Mouse (Mus musculus) megakaryocyte-erythroid progenitor cell, adult 5 weeks (primary cell): ENCODE measurements around the gene Sfrp5. TPM values are rescaled to one million over a fixed set of nuclear protein-coding genes. Genes with fewer than 3 reads are reported as not detected.

ENCODE experiments used
- polyA plus RNA-seq: library from polyadenylated mRNA; stranded (reverse); fragments of >175 nt; gene quantifications from 2 replicates; pipeline ENCODE4 v1.2.3, GENCODE M21; 2012

The Sfrp5 gene
- polyA plus RNA-seq = not detected in 2 replicates

GRCm38 (mm10) chr19:42201696-42202381, at the start of gene Sfrp5:
Sfrp5 (minus strand) TSS chr19:42202252.

GRCm38 (mm10) chr19:42247519-42247918, 45.5 kb upstream of the Sfrp5 start, which contains the start of gene Golga7b:
Golga7b (plus strand) TSS chr19:42247574.

GRCm38 (mm10) chr19:42163764-42164163, 38.3 kb downstream of the Sfrp5 start, which contains the start of gene Zfyve27:
Zfyve27 (plus strand) TSS chr19:42163951.

Other genes starting within 250 kb of the Sfrp5 start
- gene Mms19, start 221.1 kb downstream of the Sfrp5 start, polyA plus RNA-seq = 13.2 and 15.5 TPM in 2 replicates
- gene Ubtd1, start 220.5 kb downstream of the Sfrp5 start, polyA plus RNA-seq = 22.7 and 31.2 TPM in 2 replicates
- not detected in 2 replicates for gene Ankrd2, start 166.3 kb downstream of the Sfrp5 start, polyA plus RNA-seq
- gene Hoga1, start 156.6 kb downstream of the Sfrp5 start, polyA plus RNA-seq = 0.23 and 0.24 TPM in 2 replicates
- 0.07 TPM in 1 of 2 replicates, not detected in the other for gene 4933411K16Rik, start 150.0 kb downstream of the Sfrp5 start, polyA plus RNA-seq
- gene Morn4, start 115.9 kb downstream of the Sfrp5 start, polyA plus RNA-seq = 0.57 and 0.67 TPM in 2 replicates
- gene Pi4k2a, start 111.8 kb downstream of the Sfrp5 start, polyA plus RNA-seq = 22.1 and 24.7 TPM in 2 replicates
- gene Avpi1, start 73.2 kb downstream of the Sfrp5 start, polyA plus RNA-seq = 22.6 and 24.6 TPM in 2 replicates
- gene Marveld1, start 54.9 kb downstream of the Sfrp5 start, polyA plus RNA-seq = 23.7 and 23.8 TPM in 2 replicates
- 27.5 and 35.0 TPM in 2 replicates for gene Zfyve27, start 38.3 kb downstream of the Sfrp5 start, polyA plus RNA-seq
- gene Golga7b, start 45.3 kb upstream of the Sfrp5 start, polyA plus RNA-seq = not detected in 2 replicates
- 0.09 TPM in 1 of 2 replicates, not detected in the other for gene Crtac1, start 229.5 kb upstream of the Sfrp5 start, polyA plus RNA-seq